Mouse (Mus musculus) adrenal gland, postnatal 4 days (tissue): ENCODE measurements around the gene Cul1. TPM values are rescaled to one million over a fixed set of nuclear protein-coding genes. Genes with fewer than 3 reads are reported as not detected.

Experiments used
- DNase-seq, 2 experiments: peaks; one replicate each; pipeline ENCODE4 v3.0.0; 2021 to 2022; ENCODE audit warnings: low spot score in 2 of 2, mixed read lengths in 2 of 2
- total RNA-seq, 2 experiments: library from RNA; stranded (reverse); gene quantifications; 2 replicates each; pipeline ENCODE4 v1.2.3; 2021

The Cul1 gene
- total RNA-seq, 2 experiments from 2014 or later: 133 TPM

DNA sequence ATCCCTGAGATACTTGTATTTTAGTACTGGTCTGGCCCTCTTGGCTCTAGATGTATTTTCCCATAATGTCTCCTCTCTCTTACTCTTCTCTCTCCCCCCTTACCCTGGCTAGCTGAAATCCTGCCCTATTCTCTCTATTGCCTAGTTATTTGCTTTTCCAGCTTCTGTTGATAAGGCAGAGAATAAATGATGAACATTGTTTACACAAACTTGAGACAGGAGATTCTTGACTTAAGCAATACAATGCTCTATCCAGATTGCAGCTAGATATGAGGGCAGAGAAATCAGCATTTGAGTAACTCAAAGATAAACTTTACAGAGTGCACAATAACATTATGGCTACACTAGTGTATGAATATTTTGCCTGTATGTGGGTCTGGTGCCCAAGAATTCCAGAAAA lies 16.6 kb downstream of the Cul1 start:
- DNase-seq: no peak

DNA sequence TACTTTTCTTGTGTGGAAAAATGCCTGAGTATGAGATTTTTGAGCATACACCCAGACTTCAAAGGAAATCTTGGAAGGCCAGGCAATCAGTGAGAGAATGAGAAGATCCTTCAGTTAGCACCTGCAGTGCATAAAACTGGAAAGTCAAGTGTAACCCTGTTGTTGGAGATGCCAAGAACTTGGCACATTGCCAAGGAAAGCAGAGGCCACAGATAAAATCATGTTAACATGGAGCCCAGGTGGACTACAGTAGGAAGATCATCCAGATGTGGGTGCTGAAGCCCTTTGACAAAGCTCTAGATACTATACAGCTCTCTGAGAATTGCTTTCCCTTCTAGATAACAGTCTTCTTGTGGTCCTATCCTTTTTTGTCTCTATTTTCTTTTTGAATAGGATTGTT lies 19.2 kb downstream of the Cul1 start:
- DNase-seq: no peak

DNA sequence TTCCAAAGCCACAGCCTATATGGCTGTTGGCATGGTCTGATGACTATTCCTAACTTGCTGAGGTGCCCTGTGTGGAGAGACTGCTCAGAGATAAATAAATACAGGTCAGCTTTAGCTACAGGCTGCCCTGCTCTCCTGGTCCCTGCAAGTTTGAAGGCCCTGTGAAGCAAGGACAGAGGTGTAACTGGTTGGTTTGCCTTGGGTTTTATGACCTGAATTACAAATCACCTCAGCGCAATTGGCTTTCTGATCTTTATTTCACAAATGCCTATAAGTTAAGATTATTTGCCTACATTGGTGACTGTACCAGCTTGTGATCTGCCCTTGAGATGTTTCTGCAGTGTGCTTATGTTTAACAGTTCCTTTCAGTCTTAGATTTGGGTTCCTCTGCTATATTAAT lies 28.8 kb downstream of the Cul1 start:
- DNase-seq: no peak

DNA sequence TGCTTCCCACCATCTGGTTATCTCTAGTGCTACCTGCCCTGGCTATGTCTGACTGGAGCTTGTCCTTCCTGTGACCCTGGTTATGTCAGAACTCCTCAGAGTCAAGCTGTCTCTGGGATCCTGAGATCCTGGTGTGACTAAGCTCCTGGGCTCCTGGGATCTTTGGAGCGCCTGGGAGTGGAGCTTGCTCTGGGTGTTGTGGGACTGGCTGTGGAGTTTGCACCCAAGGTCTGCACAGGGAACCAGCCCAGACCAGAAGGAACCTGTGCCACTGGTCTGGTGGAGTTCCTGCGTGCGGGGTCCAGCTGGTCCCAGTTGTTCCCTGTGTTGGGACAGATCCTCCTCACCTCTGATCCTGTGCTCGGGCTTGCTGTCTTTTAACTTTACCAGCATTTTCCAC lies 41.4 kb downstream of the Cul1 start:
- no peak for DNase-seq

DNA sequence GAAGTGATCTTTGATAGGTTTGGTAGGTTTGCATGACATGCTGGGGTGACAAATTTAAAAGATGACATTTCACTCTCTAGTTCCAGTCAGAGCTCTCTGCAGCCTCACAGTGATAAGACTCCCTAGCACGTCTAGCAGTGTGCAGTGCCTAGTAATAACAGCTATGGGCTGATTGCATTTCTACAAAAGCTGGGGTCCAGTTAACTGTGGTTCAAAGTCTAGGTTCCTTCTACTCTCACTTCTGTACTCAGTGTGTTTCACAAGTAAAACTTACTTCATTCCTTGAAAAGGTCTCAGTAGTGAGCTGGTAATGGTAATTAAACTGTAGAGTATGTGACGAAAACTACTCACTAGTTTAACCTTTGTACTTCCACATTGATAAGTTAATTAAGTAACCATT lies 66.8 kb downstream of the Cul1 start:
- no peak for DNase-seq

DNA sequence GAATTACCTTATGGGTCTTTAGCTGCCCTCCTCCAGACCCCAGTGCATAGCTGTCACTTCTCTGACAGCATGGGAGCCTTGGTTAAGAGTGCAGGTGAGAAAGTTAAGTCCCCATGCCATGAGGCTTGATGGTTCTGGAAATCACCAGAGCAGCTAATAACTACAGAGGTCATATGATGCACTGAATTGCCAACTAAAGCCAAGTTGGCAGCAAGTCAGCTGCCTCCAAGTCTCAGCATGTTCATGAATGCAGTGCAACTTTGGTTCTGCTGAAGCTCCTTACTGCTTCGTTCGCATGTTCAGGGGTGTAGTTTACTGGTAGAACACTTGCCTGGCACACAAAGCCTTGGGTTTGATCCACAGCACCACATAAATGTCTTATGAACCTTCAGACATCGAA lies 69.2 kb downstream of the Cul1 start:
- DNase-seq: no peak

DNA sequence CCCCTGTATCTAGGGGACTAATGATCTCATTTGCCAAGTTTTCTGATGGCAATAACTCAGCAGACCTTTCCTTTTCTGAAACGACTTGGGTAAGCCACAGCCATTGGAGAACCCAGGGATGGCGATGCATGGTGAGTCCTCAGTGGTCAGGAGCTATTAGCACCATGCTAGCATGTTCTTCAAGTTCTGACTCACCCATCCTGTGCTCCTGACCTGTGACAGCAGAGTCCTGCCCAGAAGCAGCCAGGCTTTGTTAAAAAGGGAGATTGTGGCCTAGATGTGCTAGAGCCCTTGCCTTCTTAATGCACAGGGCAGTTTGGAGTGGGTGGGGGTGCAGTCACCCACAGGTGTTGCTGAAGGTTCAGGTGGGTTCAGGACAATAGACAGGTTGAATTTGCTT lies 71.8 kb downstream of the Cul1 start:
- no peak for DNase-seq

DNA sequence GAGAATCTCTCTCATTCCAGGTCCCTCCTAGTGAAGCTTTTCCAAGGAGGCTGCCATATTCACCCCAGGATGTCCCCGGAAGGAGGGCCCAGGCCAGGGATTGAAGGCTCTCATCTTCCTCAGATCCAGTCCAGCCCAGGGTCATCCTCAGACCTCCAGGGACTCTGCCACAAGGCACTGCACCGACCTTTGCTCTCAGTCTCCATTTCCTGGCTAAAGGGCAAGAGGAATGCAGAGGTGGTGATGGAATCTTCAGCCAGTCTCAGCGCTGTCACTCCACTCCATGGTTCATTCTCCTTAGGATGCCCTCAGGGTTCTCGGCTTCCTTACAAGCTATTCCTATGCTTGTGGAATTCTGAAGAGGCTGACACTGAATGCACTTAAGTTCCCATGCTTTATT lies 73.2 kb downstream of the Cul1 start:
- no peak for DNase-seq

DNA sequence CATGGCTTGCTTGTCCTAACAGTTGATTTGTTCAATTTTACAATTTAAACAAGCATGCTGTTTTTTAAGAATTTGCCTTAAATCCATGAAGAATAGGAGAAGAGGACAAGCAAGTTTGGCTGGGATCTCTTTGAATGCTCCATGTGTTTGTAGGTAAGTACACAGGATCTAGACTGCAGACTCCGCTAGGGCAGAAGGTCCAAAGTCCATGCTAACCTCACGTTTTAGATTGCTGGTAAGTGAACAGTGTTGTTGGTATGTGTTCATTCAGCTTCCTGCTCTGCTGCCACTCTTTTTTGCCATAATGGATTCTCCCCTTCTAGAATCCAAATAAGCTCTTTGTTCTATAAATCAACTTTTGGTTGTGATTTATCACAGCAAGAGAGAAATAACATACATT lies 73.9 kb downstream of the Cul1 start:
- no peak for DNase-seq

DNA sequence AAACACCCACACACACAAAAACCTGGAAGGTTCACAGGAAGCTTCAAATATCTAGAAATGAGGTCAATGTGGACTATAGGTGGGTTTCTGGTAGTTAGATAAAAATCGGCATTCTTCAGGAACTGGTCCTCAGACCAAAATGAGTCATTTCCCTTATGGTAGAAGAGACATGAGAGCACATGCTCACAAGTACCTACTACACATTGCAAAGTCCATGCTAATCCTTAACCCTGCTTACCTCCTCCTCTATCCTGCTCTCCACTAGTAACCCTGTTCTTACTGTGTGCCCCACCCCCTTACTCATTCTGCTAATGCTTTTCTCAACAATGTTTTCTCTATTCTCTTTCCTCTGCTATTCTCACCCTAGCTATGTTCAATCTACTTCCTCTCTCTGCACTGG lies 74.5 kb downstream of the Cul1 start:
- DNase-seq: no peak

DNA sequence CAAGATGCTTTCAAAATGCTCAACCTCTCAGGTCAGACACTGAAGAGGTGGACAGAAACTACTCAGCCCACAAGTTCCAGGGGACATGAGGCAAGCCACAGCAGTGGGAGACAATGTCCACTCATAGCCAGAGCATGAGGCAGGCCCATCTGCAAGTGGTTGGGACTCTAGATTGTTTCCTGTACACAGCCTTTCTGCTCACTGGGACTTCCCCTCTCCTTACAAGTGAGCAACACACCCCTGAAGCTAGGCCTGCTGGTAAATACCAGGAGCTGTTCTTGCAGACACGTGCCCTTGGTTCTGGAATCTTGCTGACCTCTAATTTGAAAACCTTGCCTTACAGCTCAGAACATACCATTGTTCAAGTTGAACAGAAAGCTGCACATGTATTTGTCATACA lies 79.3 kb downstream of the Cul1 start:
- DNase-seq: no peak

DNA sequence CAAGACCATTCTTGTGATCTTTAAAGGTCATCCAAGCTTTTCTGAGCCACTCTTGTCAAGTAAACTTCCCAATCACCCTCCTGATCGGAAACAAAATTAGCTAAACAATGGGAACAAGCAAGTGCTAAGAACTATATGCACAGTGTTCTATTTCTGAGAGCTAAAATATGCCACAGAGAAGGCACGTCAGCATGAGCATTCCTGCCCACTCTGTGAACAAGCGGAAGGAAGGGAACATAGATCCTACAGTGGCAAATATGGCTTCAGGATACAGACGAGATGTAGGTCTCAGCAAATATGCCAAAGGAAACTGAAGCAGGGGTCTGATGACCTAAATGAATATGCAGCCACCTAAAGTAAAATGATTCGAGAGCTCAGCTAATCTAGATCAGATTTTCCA lies 82.1 kb downstream of the Cul1 start:
- DNase-seq: no peak

DNA sequence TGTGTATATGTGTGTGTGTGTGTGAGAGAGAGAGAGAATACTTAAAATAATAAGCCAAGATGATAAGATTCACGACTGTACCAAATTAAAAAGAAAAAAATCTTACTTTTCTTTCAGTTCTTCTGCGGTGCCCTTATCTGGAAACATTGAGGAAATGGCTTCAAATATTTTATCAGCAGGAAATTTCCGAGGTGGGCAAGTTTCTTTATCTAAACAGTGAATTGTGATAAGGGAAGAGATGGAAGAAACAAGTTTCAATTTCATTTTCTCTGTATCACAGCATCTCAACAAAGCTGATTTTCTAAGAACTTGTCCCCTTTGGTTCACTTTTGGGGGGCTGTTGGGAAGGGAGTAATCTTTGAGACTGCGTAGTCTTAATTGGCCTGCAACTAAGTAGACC lies 99.1 kb downstream of the Cul1 start:
- no peak for DNase-seq

DNA sequence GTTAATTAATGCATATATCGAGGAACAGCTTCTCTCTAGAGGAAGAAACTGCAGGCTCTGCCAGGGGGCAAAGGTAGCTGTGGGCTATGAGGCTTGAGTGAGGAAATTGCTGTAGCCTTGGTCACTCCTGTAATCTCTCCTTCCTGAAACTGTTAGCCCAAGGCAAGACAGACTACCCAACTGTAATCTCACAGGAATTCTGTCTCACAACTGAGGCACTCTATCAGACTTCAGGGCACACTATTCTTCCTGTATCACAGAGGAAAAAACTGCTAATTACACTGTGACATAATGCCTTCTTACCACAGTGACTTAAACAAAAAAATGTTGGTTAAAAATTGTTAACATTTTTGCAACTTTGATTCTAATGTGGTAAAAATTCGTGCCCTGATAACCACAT lies 106.1 kb downstream of the Cul1 start:
- no peak for DNase-seq

DNA sequence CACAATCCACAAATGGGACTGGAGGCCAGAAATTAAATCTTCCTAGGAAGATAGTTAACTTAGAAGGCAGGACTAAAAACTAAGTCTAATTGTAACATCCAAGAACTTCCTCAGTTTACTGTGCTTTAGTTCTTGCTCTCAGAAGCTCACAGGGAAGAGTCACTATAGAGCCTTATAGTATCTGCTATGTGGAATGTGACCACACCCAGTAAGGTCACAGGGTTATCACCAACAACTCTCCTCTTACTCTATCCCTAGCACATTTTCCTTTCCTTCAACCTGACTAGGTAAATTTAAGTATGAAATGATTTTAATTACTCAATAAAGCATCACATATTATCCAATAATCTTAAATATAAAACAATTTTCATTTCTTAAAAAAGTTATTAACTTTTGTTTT lies 107.2 kb downstream of the Cul1 start:
- DNase-seq: no peak

DNA sequence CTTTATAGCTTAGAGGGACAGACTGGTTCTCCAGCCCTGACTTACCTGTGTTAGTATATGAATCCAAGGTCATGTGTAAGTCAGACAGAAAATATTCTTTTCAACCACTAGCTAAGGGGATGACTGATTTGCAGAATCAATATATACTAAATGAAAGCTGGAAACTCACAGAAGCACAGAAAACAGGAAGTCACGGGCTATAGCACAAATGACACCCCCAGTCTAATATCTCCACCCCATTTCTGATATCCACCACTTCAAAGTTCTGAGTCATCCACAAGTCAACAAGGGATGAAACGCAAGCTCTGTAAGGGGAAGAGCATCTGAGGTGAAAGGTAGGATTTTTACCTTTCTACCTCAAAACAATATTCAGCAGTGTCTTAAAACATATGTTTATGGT lies 107.6 kb downstream of the Cul1 start:
- no peak for DNase-seq

DNA sequence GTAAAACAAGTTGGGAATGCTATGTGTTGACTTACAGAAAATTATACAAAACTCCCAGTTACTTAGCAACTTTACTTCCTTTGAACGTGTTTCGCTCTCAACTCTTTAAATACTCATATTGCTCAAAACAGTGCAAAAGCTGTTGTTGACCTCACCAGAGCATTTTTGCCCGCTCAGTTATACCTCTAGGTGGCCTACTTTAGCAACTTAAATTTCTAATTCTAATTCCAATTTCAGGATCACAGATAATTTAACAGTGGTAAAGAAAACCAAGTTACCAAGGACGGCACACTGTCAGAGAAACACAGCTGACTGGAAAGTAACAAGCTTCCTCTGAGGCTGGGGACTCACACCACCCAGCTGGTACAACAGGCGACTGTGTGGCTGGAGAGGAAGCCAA lies 108.2 kb downstream of the Cul1 start:
- DNase-seq: no peak

DNA sequence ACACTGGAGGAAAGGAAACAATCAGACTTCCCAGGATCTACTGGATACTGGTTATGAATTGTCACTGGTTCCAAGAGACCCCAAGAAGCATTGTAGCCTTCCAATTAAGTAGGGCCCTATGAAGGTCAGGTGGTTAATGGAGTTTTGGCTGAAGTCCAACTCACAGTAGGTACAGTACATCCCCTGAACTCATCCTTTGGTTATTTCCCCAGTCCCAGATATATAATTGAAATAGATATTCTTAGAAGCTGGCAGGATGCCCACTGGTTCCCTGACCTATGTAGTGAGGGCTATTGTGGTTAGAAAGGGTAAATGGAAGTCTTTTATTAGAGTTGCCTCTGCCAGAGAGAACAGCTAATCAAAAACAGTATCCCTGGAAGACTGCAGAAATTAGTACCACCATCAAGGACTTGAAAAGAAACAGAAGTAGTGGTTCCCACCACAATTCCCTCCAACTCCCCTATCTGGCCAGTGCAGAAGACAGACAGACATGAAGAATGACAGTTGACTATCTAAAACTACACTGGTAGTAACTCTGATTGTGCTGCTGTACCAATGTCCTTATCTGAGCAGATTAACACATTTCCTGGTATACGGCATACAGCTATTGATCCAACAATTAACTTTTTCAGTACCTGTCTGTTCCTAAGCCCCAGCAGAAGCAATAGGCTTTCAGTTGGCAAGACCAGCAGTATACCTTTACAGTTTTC lies 112.3 kb downstream of the Cul1 start:
- DNase-seq: no peak

DNA sequence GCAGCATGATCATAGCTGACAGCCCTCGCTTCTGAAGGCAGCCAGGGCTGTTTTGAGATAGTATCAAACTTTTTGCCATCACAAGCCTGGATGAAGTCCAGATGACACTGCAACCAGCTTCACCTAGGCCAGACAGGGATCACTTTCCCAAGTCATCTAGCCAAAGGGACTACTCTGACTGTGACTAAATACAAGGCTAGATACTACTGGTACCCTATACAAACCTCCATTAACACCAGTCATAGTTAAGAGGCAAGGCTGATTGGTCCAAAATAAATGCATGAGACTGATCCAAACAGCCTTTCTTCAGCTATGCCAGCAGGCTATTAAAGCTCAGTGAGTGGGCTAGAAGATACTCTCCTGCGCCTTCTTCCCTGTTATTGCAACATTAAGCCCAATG lies 119.7 kb downstream of the Cul1 start:
- no peak for DNase-seq

Other genes starting within 250 kb of the Cul1 start
- 10 to 100 TPM; 51.2 to 59.1 TPM for gene Ezh2, start 141.9 kb downstream of the Cul1 start, total RNA-seq